Mouse (Mus musculus): ENCODE measurements around the gene Reps2.

GRCm38 (mm10) chrX:162413124-162413523, 230.3 kb downstream of the Reps2 start:
- no peak for TF ChIP-seq TCF12 (IDR thresholded peaks at IDR 0.05; ENCODE audit: low read depth, low read length)
- no peak for TF ChIP-seq KAT2A (conservative IDR thresholded peaks at IDR 0.05; ENCODE audit: low read depth, low read length)
- no peak for TF ChIP-seq POLR2A (IDR thresholded peaks at IDR 0.05; ENCODE audit: control insufficient read depth in 1 of 2, insufficient read depth in 1 of 2, low read depth in 1 of 2, low read length in 2 of 2, poor library complexity in 1 of 2)
- TF ChIP-seq CTCF (IDR thresholded peaks at IDR 0.05 in 2 of 3, conservative IDR thresholded peaks at IDR 0.05 in 1 of 3; ENCODE audit: control insufficient read depth in 1 of 3, insufficient read depth in 1 of 3, low read depth in 2 of 3, low read length in 3 of 3, poor library complexity in 1 of 3, severe bottlenecking in 1 of 3), result no peak
- no peak for TF ChIP-seq EP300 (IDR thresholded peaks at IDR 0.05; ENCODE audit: low read depth in 1 of 2, low read length in 2 of 2)
- no peak for TF ChIP-seq ZNF384 (IDR thresholded peaks at IDR 0.05; ENCODE audit: low read depth, low read length)
- no peak for TF ChIP-seq NRF1 (IDR thresholded peaks at IDR 0.05; ENCODE audit: insufficient read depth, low read depth, low read length, poor library complexity, severe bottlenecking)
- no peak for TF ChIP-seq CHD2 (IDR thresholded peaks at IDR 0.05; ENCODE audit: low read length)
- no peak for TF ChIP-seq RCOR1 (IDR thresholded peaks at IDR 0.05; ENCODE audit: low read depth, low read length)
- TF ChIP-seq JUND (IDR thresholded peaks at IDR 0.05; ENCODE audit: low read depth, low read length), result no peak
- no peak for TF ChIP-seq ELF1 (IDR thresholded peaks at IDR 0.05; ENCODE audit: low read depth, low read length)
- TF ChIP-seq ZMIZ1 (IDR thresholded peaks at IDR 0.05; ENCODE audit: low read depth, low read length), result no peak
- no peak for TF ChIP-seq GATA1 (IDR thresholded peaks at IDR 0.05; ENCODE audit: low read depth, low read length)
- no peak for TF ChIP-seq HCFC1 (IDR thresholded peaks at IDR 0.05; ENCODE audit: low read depth, low read length)
